Mouse (Mus musculus): Measurements from ENCODE around the gene Celsr1. TPM values are rescaled to one million over a fixed set of nuclear protein-coding genes. Genes with fewer than 3 reads are reported as not detected.

Celsr1 gene
- total and polyA plus RNA-seq, 2 experiments from 2014 or later: 0.99 to 16.4 TPM

DNA sequence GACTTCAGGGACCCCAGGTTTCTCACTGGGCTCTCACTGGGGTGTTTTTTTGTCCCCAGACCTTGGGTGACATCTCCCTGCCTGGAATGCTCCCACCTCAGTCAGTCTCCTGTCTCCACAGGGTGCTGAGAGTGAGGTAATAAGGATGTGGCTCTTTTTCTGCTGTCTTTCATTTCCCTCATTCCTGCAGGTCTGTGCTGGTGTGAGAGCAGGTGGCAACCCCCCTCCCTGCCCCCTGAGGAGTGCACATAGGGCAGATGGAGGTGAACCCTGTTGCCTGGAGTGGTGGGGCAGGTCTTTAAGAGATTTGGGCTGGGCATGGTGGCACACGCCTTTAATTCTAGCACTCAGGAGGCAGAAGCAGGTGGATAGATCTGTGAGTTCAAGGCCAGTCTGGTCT lies 37.6 kb upstream of the Celsr1 start:
- no peaks in the 10 kb centered on the region for H3K9me3 ChIP-seq (ENCODE audit: low read length)
- DNase-seq (ENCODE audit: low spot score) (no peak), ATAC-seq (no peak)
- no peaks in the 10 kb centered on the region for H3K36me3 ChIP-seq (ENCODE audit: insufficient read depth, low read length)
- no peaks in the 10 kb centered on the region for H3K27me3 ChIP-seq (ENCODE audit: insufficient read depth, low read length)
- WGBS: 70% methylated on average over 1 of the region's 1 CpGs
- no peak overlapping the region for H3K9ac ChIP-seq (replicated peaks; ENCODE audit: low read length)
- peaks cover 34% of the 10 kb centered on the region; the same call in 1 of the 2 replicates for H3K4me1 ChIP-seq (ENCODE audit: insufficient read depth, low read length)
- H3K4me2 ChIP-seq (ENCODE audit: low read depth, low read length): no peak overlapping the region
- H3K27ac ChIP-seq: peak overlapping the region; percentile 60; the same call in 1 of the 2 replicates
- no peak overlapping the region for H3K4me3 ChIP-seq (ENCODE audit: low read length)
- TF ChIP-seq CTCF (IDR thresholded peaks at IDR 0.05; ENCODE audit: low read depth): no peak

DNA sequence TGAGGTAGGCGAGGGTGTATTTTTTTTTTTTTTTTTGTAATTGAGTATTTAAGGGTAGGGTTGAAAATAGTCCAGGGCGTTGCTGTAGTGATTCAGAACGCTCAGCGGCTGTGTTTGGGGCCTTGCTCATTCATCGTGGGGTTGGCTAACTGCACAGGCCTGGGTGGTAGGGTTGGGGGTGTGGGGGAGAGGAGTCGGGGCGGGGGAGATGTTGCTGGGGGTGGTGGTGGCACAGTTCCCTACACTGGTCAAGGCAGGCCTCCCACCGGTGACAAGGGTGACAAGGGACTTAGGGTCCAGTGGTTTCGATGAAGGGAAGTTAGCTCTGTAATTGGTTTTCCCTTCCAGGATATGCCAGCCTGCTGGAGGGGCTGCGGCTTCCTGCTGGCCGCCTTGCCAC lies 36.8 kb upstream of the Celsr1 start:
- WGBS: 28% methylated on average over 11 of the region's 11 CpGs
- peak; percentile 43 for DNase-seq (ENCODE audit: low spot score)
- no peak for TF ChIP-seq CTCF (IDR thresholded peaks at IDR 0.05; ENCODE audit: low read depth)
- H3K9me3 ChIP-seq (ENCODE audit: low read length): no peaks in the 10 kb centered on the region
- peaks cover 34% of the 10 kb centered on the region; the same call in 1 of the 2 replicates for H3K4me1 ChIP-seq (ENCODE audit: insufficient read depth, low read length)
- H3K4me2 ChIP-seq (ENCODE audit: low read depth, low read length): no peak overlapping the region
- peak overlapping the region; percentile 60; the same call in 1 of the 2 replicates for H3K27ac ChIP-seq
- no peak overlapping the region for H3K9ac ChIP-seq (replicated peaks; ENCODE audit: low read length)
- peak; percentile 56; the same call in 1 of the 2 replicates for ATAC-seq
- H3K27me3 ChIP-seq (ENCODE audit: insufficient read depth, low read length): no peaks in the 10 kb centered on the region
- no peak overlapping the region for H3K4me3 ChIP-seq (ENCODE audit: low read length)
- H3K36me3 ChIP-seq (ENCODE audit: insufficient read depth, low read length): no peaks in the 10 kb centered on the region

DNA sequence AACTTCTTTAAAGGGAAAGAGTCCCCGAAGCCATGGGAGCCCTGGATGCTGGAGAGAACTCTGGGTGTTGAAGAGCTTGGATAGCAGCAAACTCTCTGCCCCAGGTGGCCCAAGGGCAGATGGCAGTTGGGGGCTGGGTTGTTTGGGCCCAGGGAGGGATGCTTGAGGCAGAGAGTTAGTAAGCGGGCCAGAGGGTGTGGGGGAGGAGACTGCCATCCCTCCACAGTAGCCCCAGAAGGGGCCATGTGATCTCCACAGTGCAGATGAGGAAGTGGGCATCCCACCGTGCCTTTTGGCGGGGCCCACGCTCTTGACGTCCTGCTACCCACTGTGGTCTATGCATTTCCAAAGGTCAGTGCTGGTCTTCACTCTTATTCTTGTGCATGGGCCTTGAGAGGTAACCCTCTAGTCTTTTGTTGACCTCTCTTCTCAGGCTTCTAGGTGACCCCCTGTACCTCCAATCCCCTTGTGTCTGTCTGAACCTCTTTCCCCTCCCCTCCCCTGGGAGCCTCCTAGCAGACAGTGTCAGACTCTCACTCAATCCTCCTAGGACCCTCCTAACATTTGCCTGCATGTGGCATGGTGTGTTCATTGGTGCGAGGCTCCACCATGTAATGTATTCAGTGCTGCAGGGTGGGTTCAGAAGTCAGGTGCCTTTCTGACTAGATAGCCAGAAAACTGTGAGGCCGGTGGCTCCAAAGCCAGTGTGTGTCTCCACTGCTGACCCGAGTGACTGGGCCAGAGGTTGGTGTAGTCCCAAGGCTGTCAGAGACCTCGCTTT lies 35.6 kb upstream of the Celsr1 start:
- no peaks in the 10 kb centered on the region for H3K36me3 ChIP-seq (ENCODE audit: insufficient read depth, low read length)
- H3K4me2 ChIP-seq (ENCODE audit: low read depth, low read length): no peak overlapping the region
- H3K4me3 ChIP-seq (ENCODE audit: low read length): no peak overlapping the region
- WGBS: 63% methylated on average over 10 of the region's 10 CpGs
- H3K27ac ChIP-seq: peak overlapping the region; percentile 60; the same call in 1 of the 2 replicates
- ATAC-seq: 0 out of 2 replicates have a peak, but pooled peaks have one; percentile 19
- TF ChIP-seq CTCF (IDR thresholded peaks at IDR 0.05; ENCODE audit: low read depth): no peak
- no peak for DNase-seq (ENCODE audit: low spot score)
- H3K4me1 ChIP-seq (ENCODE audit: insufficient read depth, low read length): peaks cover 34% of the 10 kb centered on the region; the same call in 1 of the 2 replicates
- no peaks in the 10 kb centered on the region for H3K27me3 ChIP-seq (ENCODE audit: insufficient read depth, low read length)
- no peak overlapping the region for H3K9ac ChIP-seq (replicated peaks; ENCODE audit: low read length)
- no peaks in the 10 kb centered on the region for H3K9me3 ChIP-seq (ENCODE audit: low read length)

DNA sequence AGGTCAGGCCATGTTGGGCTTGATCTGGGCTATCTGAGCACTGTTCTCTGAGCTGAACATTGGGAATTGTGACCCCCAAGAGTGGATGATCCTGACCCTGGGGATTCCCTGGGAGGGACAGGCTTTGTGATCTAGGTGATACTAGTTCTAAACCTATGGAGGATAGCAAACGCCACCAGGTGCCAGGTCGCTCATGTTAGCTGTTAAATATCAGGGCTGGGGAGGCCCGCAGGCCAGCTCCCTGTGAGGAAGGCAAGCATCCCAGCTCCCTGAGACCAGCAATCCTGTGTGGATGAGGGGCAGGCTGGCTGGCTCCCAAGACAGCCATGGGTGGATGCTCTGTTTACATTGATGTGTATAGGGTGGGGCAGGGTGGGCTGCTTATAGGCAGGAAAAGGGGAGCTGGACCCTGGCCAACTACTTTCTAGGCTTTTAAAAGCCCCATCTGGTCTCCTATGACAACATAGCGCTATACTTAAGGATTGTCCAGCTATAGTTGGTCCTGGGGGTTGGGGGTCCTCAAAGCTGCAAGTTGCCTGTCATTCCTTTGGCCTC lies 34.4 kb upstream of the Celsr1 start:
- H3K27ac ChIP-seq: no peak overlapping the region
- 0 out of 2 replicates have a peak overlapping the region, but pooled peaks have one; percentile 24 for H3K9ac ChIP-seq (replicated peaks; ENCODE audit: low read length)
- DNase-seq (ENCODE audit: low spot score) (no peak), ATAC-seq (no peak)
- no peaks in the 10 kb centered on the region for H3K9me3 ChIP-seq (ENCODE audit: low read length)
- peaks cover 34% of the 10 kb centered on the region; the same call in 1 of the 2 replicates for H3K4me1 ChIP-seq (ENCODE audit: insufficient read depth, low read length)
- no peaks in the 10 kb centered on the region for H3K36me3 ChIP-seq (ENCODE audit: insufficient read depth, low read length)
- H3K4me2 ChIP-seq (ENCODE audit: low read depth, low read length): no peak overlapping the region
- TF ChIP-seq CTCF (IDR thresholded peaks at IDR 0.05; ENCODE audit: low read depth): no peak
- 65% methylated on average over 4 of the region's 4 CpGs for WGBS
- no peaks in the 10 kb centered on the region for H3K27me3 ChIP-seq (ENCODE audit: insufficient read depth, low read length)
- H3K4me3 ChIP-seq (ENCODE audit: low read length): no peak overlapping the region

DNA sequence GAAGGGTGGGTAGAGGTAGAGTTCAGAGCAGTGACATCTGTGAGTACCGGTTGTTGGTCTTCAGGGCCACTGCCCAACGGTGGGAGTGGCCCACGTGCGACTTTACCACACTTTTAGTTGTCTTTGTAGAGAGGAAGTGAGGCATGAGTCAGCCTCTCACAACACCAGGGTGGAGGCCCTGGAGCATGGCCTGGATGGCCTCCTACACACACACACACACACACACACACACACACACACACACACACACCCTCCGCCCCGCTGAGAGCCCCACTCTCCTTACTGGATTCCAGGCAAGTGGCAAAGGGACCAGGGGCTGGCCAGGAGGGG lies 34.0 kb upstream of the Celsr1 start:
- DNase-seq (ENCODE audit: low spot score) (no peak), ATAC-seq (no peak)
- Histone ChIP-seq H3K27me3 (ENCODE audit: insufficient read depth, low read length) (no peaks in the 10 kb centered on the region), H3K27ac (no peak overlapping the region), H3K9me3 (ENCODE audit: low read length) (no peaks in the 10 kb centered on the region), H3K4me2 (ENCODE audit: low read depth, low read length) (no peak overlapping the region), H3K4me1 (ENCODE audit: insufficient read depth, low read length) (peaks cover 38% of the 10 kb centered on the region; the same call in 1 of the 2 replicates), H3K4me3 (ENCODE audit: low read length) (no peak overlapping the region), H3K9ac (replicated peaks; ENCODE audit: low read length) (0 out of 2 replicates have a peak overlapping the region, but pooled peaks have one; percentile 24), H3K36me3 (ENCODE audit: insufficient read depth, low read length) (no peaks in the 10 kb centered on the region)
- 59% methylated on average over 6 of the region's 6 CpGs for WGBS
- TF ChIP-seq CTCF (IDR thresholded peaks at IDR 0.05; ENCODE audit: low read depth): no peak

DNA sequence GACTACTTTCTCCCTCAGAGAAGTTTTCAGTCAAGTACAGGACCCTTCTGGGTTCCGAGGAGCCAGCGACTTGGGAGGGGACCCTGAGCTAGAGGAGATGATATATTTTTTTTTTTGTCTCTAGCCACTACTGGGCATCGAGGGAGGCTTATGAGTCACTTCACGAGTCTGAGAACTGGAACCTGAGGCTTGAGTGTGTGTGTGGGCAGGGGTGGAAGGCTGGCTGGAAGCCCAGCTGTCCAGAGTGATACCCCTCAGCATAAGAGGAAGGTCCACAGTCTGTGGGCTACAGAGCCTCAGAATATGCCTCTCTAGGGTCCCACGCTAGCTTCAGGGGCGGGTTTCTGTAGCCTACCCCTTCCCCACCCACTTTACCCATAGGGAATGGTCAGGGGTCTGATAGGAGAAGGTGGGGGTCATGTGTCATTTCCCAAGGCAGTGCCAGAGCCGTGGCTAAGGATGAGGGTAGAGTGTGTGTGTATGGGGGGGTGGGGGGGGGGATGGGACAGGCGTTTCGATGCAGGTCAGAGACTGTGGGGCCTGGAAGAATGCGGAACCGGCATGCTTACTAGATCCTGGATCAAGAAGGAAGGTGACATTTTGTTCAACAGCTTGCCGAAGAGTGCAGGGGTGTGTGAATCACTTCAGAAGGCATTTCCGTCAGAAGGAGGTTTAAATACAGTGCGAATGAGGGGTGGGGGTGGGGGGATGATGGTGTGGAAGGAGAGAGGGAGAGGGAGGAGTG lies 33.4 kb upstream of the Celsr1 start:
- Histone ChIP-seq H3K4me3 (ENCODE audit: low read length) (no peak overlapping the region), H3K4me1 (ENCODE audit: insufficient read depth, low read length) (peaks cover 43% of the 10 kb centered on the region; the same call in 1 of the 2 replicates), H3K27me3 (ENCODE audit: insufficient read depth, low read length) (no peaks in the 10 kb centered on the region), H3K9me3 (ENCODE audit: low read length) (no peaks in the 10 kb centered on the region), H3K4me2 (ENCODE audit: low read depth, low read length) (no peak overlapping the region), H3K27ac (no peak overlapping the region), H3K9ac (replicated peaks; ENCODE audit: low read length) (no peak overlapping the region), H3K36me3 (ENCODE audit: insufficient read depth, low read length) (no peaks in the 10 kb centered on the region)
- TF ChIP-seq CTCF (IDR thresholded peaks at IDR 0.05; ENCODE audit: low read depth): no peak
- 68% methylated on average over 14 of the region's 14 CpGs for WGBS
- DNase-seq (ENCODE audit: low spot score): no peak
- no peak for ATAC-seq
